Mouse (Mus musculus): ENCODE results near the gene Tep1.

- TF ChIP-seq CTCF (IDR thresholded peaks at IDR 0.05; ENCODE audit: extremely low read depth, insufficient read depth, insufficient read length, insufficient replicate concordance): no peak
- TF ChIP-seq POLR2A (IDR thresholded peaks at IDR 0.05; ENCODE audit: low read depth, low read length): no peak
Measured at GRCm38 (mm10) chr14:50782166-50782565, 88.2 kb downstream of the Tep1 start.
